Comparison of ENCODE assay signal across 8 mouse cellular contexts in genomic region chr10:121033128-121033791, GRCm38 (mm10). TPM values are rescaled to one million over a fixed set of nuclear protein-coding genes. Genes with fewer than 3 reads are reported as not detected.
DNase-seq lines count a peak whose midpoint lies in the region; ATAC-seq and TF ChIP-seq lines count a peak whose summit lies in the region.

No protein-coding gene starts in this region.

- peaks cover 10% of the 10 kb centered on the region; the same call in 1 of the 2 replicates for H3K27me3 ChIP-seq in forebrain, embryonic 14.5 days (replicated peaks; ENCODE audit: control insufficient read depth, insufficient read depth, low read length)
- H3K27me3 ChIP-seq in lung, postnatal 0 days (replicated peaks; ENCODE audit: insufficient read depth, low read length) = no peaks in the 10 kb centered on the region; the same call in 1 of the 2 replicates

- no peak overlapping the region for H3K27ac ChIP-seq in forebrain, embryonic 14.5 days (ENCODE audit: low read depth, low read length)
- no peak overlapping the region for H3K27ac ChIP-seq in lung, postnatal 0 days (ENCODE audit: low read length)

- WGBS in forebrain, embryonic 14.5 days = under 1% methylated on average over 25 of the region's 25 CpGs
- under 1% methylated on average over 25 of the region's 25 CpGs for WGBS in lung, postnatal 0 days

- peak; percentile 85 for DNase-seq in ES-CJ7 (ENCODE audit: low read depth, low spot score)
- DNase-seq in c-Kit-positive CD71-positive TER-119-negative erythroid progenitor cells, embryonic 14.5 days (ENCODE audit: low read depth) = peak; percentile 69
- DNase-seq in forebrain, embryonic 14.5 days (ENCODE audit: low spot score) = peak; percentile 83
- peak; percentile 27 for DNase-seq in heart, postnatal 25 days (ENCODE audit: low spot score)
- peak; percentile 14 to 40 for DNase-seq in layer of hippocampus, adult 18-20 months (ENCODE audit: low spot score in 2 of 2)
- DNase-seq in lung, postnatal 0 days (ENCODE audit: low spot score) = peak; percentile 91
- peak; percentile 30 for DNase-seq in ovary, postnatal 10 days (ENCODE audit: low spot score)
- peak; percentile 7 to 14 for DNase-seq in thymus, postnatal 10 days (ENCODE audit: low spot score in 2 of 2)

- TF ChIP-seq EP300 in lung, postnatal 0 days (IDR thresholded peaks at IDR 0.05) = no peak

- peak overlapping the region; percentile 46 for H3K4me3 ChIP-seq in forebrain, embryonic 14.5 days (ENCODE audit: low read depth, low read length)
- peak overlapping the region; percentile 52 for H3K4me3 ChIP-seq in lung, postnatal 0 days (ENCODE audit: low read depth, low read length)

- intact Hi-C loops in heart, postnatal 25 days (cut with DNase I) = loop anchor here (1.0 to 5.0 kb wide), 3 partner anchors 56 to 224 kb away; partner anchors contain the start of gene Lemd3

- H3K9ac ChIP-seq in forebrain, embryonic 14.5 days (ENCODE audit: low read length) = peak overlapping the region; percentile 42
- H3K9ac ChIP-seq in lung, postnatal 0 days (replicated peaks; ENCODE audit: low read depth) = no peak overlapping the region

- H3K4me1 ChIP-seq in forebrain, embryonic 14.5 days (ENCODE audit: control insufficient read depth, insufficient read depth, low read length) = 0 out of 2 replicates have a peak, but pooled peaks cover 3% of the 10 kb centered on the region
- H3K4me1 ChIP-seq in lung, postnatal 0 days (ENCODE audit: insufficient read depth, low read depth, low read length) = peaks cover 5% of the 10 kb centered on the region; the same call in 1 of the 2 replicates

- peak; percentile 73 for ATAC-seq in forebrain, embryonic 14.5 days
- peak; percentile 91 for ATAC-seq in lung, postnatal 0 days

- H3K4me2 ChIP-seq in forebrain, embryonic 14.5 days (ENCODE audit: low read length) = peak overlapping the region; percentile 67
- peak overlapping the region; percentile 84 for H3K4me2 ChIP-seq in lung, postnatal 0 days (replicated peaks; ENCODE audit: low read depth, low read length)

- no peaks in the 10 kb centered on the region for H3K36me3 ChIP-seq in forebrain, embryonic 14.5 days (ENCODE audit: control insufficient read depth, insufficient read depth, low read length)
- H3K36me3 ChIP-seq in lung, postnatal 0 days (ENCODE audit: insufficient read depth, low read length) = no peaks in the 10 kb centered on the region

- no peaks in the 10 kb centered on the region for H3K9me3 ChIP-seq in forebrain, embryonic 14.5 days (replicated peaks; ENCODE audit: control insufficient read depth, low read length)
- H3K9me3 ChIP-seq in lung, postnatal 0 days (ENCODE audit: low read length) = no peaks in the 10 kb centered on the region

- peak; percentile 71 for TF ChIP-seq CTCF in lung, postnatal 0 days (IDR thresholded peaks at IDR 0.05)

RNA-seq across cellular contexts. Expression of gene Wif1, which starts 0.5 kb away (rescaled TPM):
- 5.0 and 5.8 TPM in 2 replicates for polyA plus RNA-seq in forebrain, embryonic 14.5 days (2014; fragmentation: Nextera tagmentation; extraction: Ambion mirVana)
- 1 to 10 TPM; 2.7 to 2.9 TPM for total RNA-seq in heart, postnatal 25 days (2021)
- total RNA-seq in layer of hippocampus, adult 18-20 months (2021) = 1 to 10 TPM in 1 of 2 experiments, under 1 TPM in 1; 0.62 to 1.2 TPM
- polyA plus RNA-seq in lung, postnatal 0 days (2015; fragmentation: Nextera tagmentation; extraction: Ambion mirVana) = 9.0 and 10.2 TPM in 2 replicates

RNA-seq across cellular contexts. Expression of gene Lemd3, which starts 54.1 kb away (rescaled TPM):
- 5.4 and 5.9 TPM in 2 replicates for polyA plus RNA-seq in forebrain, embryonic 14.5 days (2014; fragmentation: Nextera tagmentation; extraction: Ambion mirVana)
- total RNA-seq in heart, postnatal 25 days (2021) = 10 to 100 TPM; 11.8 to 12.3 TPM
- total RNA-seq in layer of hippocampus, adult 18-20 months (2021) = 10 to 100 TPM; 33.8 to 37.0 TPM
- polyA plus RNA-seq in lung, postnatal 0 days (2015; fragmentation: Nextera tagmentation; extraction: Ambion mirVana) = 3.4 and 3.5 TPM in 2 replicates

Comparison
In these comparisons a context has a peak if more than half of its experiments do, and no peak if none do; other contexts are left out.
1. DNase-seq: peak in every context shown above with its lines; median percentile 91 in lung, postnatal 0 days; 85 in ES-CJ7; 83 in forebrain, embryonic 14.5 days; 69 in c-Kit-positive CD71-positive TER-119-negative erythroid progenitor cells, embryonic 14.5 days; 30 in ovary, postnatal 10 days; 27 in heart, postnatal 25 days; 27 in layer of hippocampus, adult 18-20 months; 10 in thymus, postnatal 10 days.